Mouse (Mus musculus) midbrain, postnatal 0 days (tissue): ENCODE data around the gene Fam129b. TPM values are rescaled to one million over a fixed set of nuclear protein-coding genes. Genes with fewer than 3 reads are reported as not detected.

Source experiments
- ATAC-seq: fragments of 200-750 bp; cut with Nextera tagmentation; 2 replicates; pipeline ENCODE4 v1.8.0; 2017; ENCODE audit warnings: moderate number of reproducible peaks, mild to moderate bottlenecking, moderate TSS enrichment, moderate library complexity; ENCODE audit not compliant: low FRiP score
- DNase-seq: peaks from one replicate; pipeline ENCODE4 v3.0.0-alpha.2; 2015; ENCODE audit warnings: low spot score
- H3K27ac ChIP-seq: fragments of 300-500 bp; sonication (generic); 2 replicates; pipeline ENCODE4 v1.5.1; 2014; ENCODE audit warnings: low read depth, mild to moderate bottlenecking, low read length, mixed read lengths
- H3K27me3 ChIP-seq: fragments of 300-500 bp; sonication (generic); 2 replicates; pipeline ENCODE4 v1.6.1; 2014; ENCODE audit warnings: low read length, control low read depth, mixed read lengths; ENCODE audit not compliant: insufficient read depth
- H3K36me3 ChIP-seq: fragments of 300-500 bp; sonication (generic); 2 replicates; pipeline ENCODE4 v1.6.1; 2014; ENCODE audit warnings: low read length, control low read depth, mixed read lengths; ENCODE audit not compliant: insufficient read depth
- H3K4me1 ChIP-seq: fragments of 300-500 bp; sonication (generic); 2 replicates; pipeline ENCODE4 v1.6.1; 2014; ENCODE audit warnings: mild to moderate bottlenecking, control low read depth, antibody characterized with exemption, low read length, mixed read lengths; ENCODE audit not compliant: insufficient read depth
- H3K4me2 ChIP-seq: fragments of 300-500 bp; sonication (generic); 2 replicates; pipeline ENCODE4 v1.6.1; 2014; ENCODE audit warnings: low read depth, mild to moderate bottlenecking, low read length, mixed read lengths; ENCODE audit not compliant: poor library complexity, severe bottlenecking
- H3K4me3 ChIP-seq: fragments of 300-500 bp; sonication (generic); 2 replicates; pipeline ENCODE4 v1.5.1; 2014; ENCODE audit warnings: low read depth, mild to moderate bottlenecking, low read length, moderate library complexity
- H3K9ac ChIP-seq: fragments of 300-500 bp; sonication (generic); replicated peaks from 2 replicates; pipeline ENCODE4 v1.6.1; 2014; ENCODE audit warnings: mild to moderate bottlenecking, low read length, moderate library complexity, mixed read lengths; ENCODE audit not compliant: poor library complexity, severe bottlenecking
- H3K9me3 ChIP-seq: fragments of 300-500 bp; sonication (generic); 2 replicates; pipeline ENCODE4 v1.6.1; 2016; ENCODE audit warnings: low read length, control low read depth
- CTCF ChIP-seq: IDR thresholded peaks from 2 replicates; pipeline ENCODE4 v1.5.1; 2016; ENCODE audit warnings: antibody characterized with exemption, mild to moderate bottlenecking
- WGBS: fragments of 180-500 bp; shearing (Covaris S2); extraction: QIAGEN DNeasy Blood & Tissue Kit; methylation state at CpG from one replicate; pipeline ENCODE4 v1.1.7; 2014; 5-methylcytosine and 5-hydroxymethylcytosine counted together
- polyA plus RNA-seq: library from polyadenylated mRNA; unstranded; fragments of >200 nt; fragmentation: Nextera tagmentation; extraction: Ambion mirVana; gene quantifications from 2 replicates; pipeline ENCODE4 v1.2.1, GENCODE M21; 2015
- total RNA-seq: library from RNA; depleted of rRNA; stranded (reverse); fragments of >200 nt; gene quantifications from 2 replicates; pipeline ENCODE4 v1.2.3, GENCODE M21; 2014

Gene Fam129b
- total and polyA plus RNA-seq, 2 experiments from 2014 or later = 17.7 to 39.5 TPM

GRCm38 (mm10) chr2:32864755-32865154, 11.2 kb upstream of the Fam129b start:
- 66% methylated on average over 2 of the region's 2 CpGs for WGBS
- DNase-seq (peak; percentile 69), ATAC-seq (no peak)
- Histone ChIP-seq H3K27ac (no peak overlapping the region), H3K4me2 (no peak overlapping the region), H3K9me3 (no peaks in the 10 kb centered on the region), H3K9ac (no peak overlapping the region), H3K27me3 (no peaks in the 10 kb centered on the region), H3K4me1 (no peaks in the 10 kb centered on the region), H3K4me3 (no peak overlapping the region), H3K36me3 (no peaks in the 10 kb centered on the region)
- TF ChIP-seq CTCF = peak; percentile 86

- ATAC-seq (no peak), DNase-seq (no peak)
- Histone ChIP-seq H3K36me3 (no peaks in the 10 kb centered on the region), H3K9me3 (no peaks in the 10 kb centered on the region), H3K4me2 (no peak overlapping the region), H3K4me1 (no peaks in the 10 kb centered on the region), H3K27ac (no peak overlapping the region), H3K9ac (no peak overlapping the region), H3K4me3 (no peak overlapping the region), H3K27me3 (no peaks in the 10 kb centered on the region)
- WGBS = 76% methylated on average over 4 of the region's 4 CpGs
- TF ChIP-seq CTCF = no peak
Measured at GRCm38 (mm10) chr2:32867354-32867753, 8.6 kb upstream of the Fam129b start.

- no peaks in the 10 kb centered on the region for H3K27me3 ChIP-seq
- H3K4me1 ChIP-seq = 0 out of 2 replicates have a peak, but pooled peaks cover 1% of the 10 kb centered on the region
- no peak overlapping the region for H3K27ac ChIP-seq
- H3K36me3 ChIP-seq = no peaks in the 10 kb centered on the region
- ATAC-seq (no peak), DNase-seq (no peak)
- H3K9me3 ChIP-seq = no peaks in the 10 kb centered on the region
- 66% methylated on average over 6 of the region's 6 CpGs for WGBS
- H3K9ac ChIP-seq = no peak overlapping the region
- H3K4me2 ChIP-seq = no peak overlapping the region
- no peak for TF ChIP-seq CTCF
- no peak overlapping the region for H3K4me3 ChIP-seq
Measured at GRCm38 (mm10) chr2:32869721-32870274, 6.1 kb upstream of the Fam129b start.

- TF ChIP-seq CTCF = no peak
- 54% methylated on average over 8 of the region's 8 CpGs for WGBS
- H3K9me3 ChIP-seq = no peaks in the 10 kb centered on the region
- ATAC-seq (no peak), DNase-seq (no peak)
- H3K4me1 ChIP-seq = 0 out of 2 replicates have a peak, but pooled peaks cover 6% of the 10 kb centered on the region
- no peaks in the 10 kb centered on the region for H3K27me3 ChIP-seq
- no peak overlapping the region for H3K27ac ChIP-seq
- no peaks in the 10 kb centered on the region for H3K36me3 ChIP-seq
- no peak overlapping the region for H3K4me2 ChIP-seq
- H3K9ac ChIP-seq = no peak overlapping the region
- H3K4me3 ChIP-seq = no peak overlapping the region
Measured at GRCm38 (mm10) chr2:32870275-32871100, 5.4 kb upstream of the Fam129b start.

- Histone ChIP-seq H3K9me3 (no peaks in the 10 kb centered on the region), H3K4me1 (peaks cover 21% of the 10 kb centered on the region), H3K27me3 (no peaks in the 10 kb centered on the region), H3K4me2 (no peak overlapping the region), H3K36me3 (no peaks in the 10 kb centered on the region), H3K9ac (no peak overlapping the region), H3K4me3 (no peak overlapping the region), H3K27ac (no peak overlapping the region)
- DNase-seq = no peak
- ATAC-seq = no peak
- TF ChIP-seq CTCF = no peak
- 78% methylated on average over 3 of the region's 3 CpGs for WGBS
Measured at GRCm38 (mm10) chr2:32874070-32874469, 1.8 kb upstream of the Fam129b start.

GRCm38 (mm10) chr2:32874951-32875674, 801 bp upstream of the Fam129b start:
- Histone ChIP-seq H3K4me3 (peak overlapping the region; percentile 74), H3K9me3 (no peaks in the 10 kb centered on the region), H3K36me3 (no peaks in the 10 kb centered on the region), H3K9ac (peak overlapping the region; percentile 93), H3K27me3 (no peaks in the 10 kb centered on the region), H3K4me1 (peaks cover 21% of the 10 kb centered on the region), H3K27ac (peak overlapping the region; percentile 91), H3K4me2 (peak overlapping the region; percentile 87)
- peak; percentile 28 for DNase-seq
- ATAC-seq = peak; percentile 28
- WGBS = 4% methylated on average over 15 of the region's 15 CpGs
- peak; percentile 9; the same call in 1 of the 2 replicates for TF ChIP-seq CTCF
